Mouse (Mus musculus): Measurements from ENCODE around the gene Trpv2. TPM values are rescaled to one million over a fixed set of nuclear protein-coding genes. Genes with fewer than 3 reads are reported as not detected.

Trpv2 gene
- total and polyA plus RNA-seq, 2 experiments from 2014 or later = 31.0 to 55.4 TPM

DNA sequence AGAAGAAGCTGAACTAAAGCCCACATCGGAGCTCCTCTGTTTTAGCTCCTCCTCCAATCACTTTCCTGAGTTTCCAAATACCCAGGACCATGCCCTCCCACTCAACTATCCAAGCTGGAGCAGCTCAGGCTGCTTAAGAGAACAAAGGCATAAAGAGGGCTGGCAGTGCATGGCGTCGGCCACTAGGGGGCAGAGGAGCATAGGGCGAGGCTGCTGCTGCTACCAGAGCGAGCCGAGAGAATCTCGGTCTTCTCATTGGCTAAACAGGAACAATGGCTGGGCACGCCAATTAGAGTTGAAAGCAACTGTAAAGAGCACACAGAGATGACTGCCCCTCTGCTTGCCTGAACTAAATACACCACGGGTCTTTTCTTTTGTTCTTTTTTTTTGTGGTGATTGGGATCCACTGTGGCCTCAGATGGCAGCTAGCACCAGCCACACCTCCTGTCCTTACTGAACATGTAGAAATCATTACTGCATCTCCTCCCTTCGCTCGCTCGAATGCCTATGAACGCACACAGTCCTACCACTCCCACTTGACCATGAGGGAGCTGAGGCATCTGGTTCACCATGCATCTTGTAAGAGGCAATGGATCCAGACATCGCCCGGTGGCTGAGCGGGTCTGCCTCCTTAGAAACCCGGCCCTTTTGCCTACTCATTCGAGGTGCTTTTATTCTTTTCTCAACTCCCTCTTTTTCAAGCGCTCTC is 39.5 kb downstream of the Trpv2 start:
- H3K9ac ChIP-seq (replicated peaks; ENCODE audit: low read length, poor library complexity, severe bottlenecking) = peak overlapping the region; percentile 6
- DNase-seq (ENCODE audit: low spot score) (peak; percentile 99), ATAC-seq (ENCODE audit: low FRiP score) (peak; percentile 92)
- peak overlapping the region; percentile 44 for H3K4me2 ChIP-seq (ENCODE audit: low read depth, low read length, poor library complexity, severe bottlenecking)
- H3K27me3 ChIP-seq (ENCODE audit: insufficient read depth, low read length) = no peaks in the 10 kb centered on the region
- 5% methylated on average over 19 of the region's 19 CpGs for WGBS
- peak overlapping the region; percentile 84 for H3K27ac ChIP-seq (ENCODE audit: low read depth, low read length)
- peak; percentile 100 for TF ChIP-seq CTCF (IDR thresholded peaks at IDR 0.05)
- no peaks in the 10 kb centered on the region for H3K9me3 ChIP-seq (ENCODE audit: low read length)
- H3K4me1 ChIP-seq (ENCODE audit: insufficient read depth, low read length) = no peaks in the 10 kb centered on the region; the same call in 1 of the 2 replicates
- peak overlapping the region; percentile 23; the same call in 1 of the 2 replicates for H3K4me3 ChIP-seq (ENCODE audit: low read depth, low read length)
- peaks cover 6% of the 10 kb centered on the region for H3K36me3 ChIP-seq (ENCODE audit: insufficient read depth, low read length)

DNA sequence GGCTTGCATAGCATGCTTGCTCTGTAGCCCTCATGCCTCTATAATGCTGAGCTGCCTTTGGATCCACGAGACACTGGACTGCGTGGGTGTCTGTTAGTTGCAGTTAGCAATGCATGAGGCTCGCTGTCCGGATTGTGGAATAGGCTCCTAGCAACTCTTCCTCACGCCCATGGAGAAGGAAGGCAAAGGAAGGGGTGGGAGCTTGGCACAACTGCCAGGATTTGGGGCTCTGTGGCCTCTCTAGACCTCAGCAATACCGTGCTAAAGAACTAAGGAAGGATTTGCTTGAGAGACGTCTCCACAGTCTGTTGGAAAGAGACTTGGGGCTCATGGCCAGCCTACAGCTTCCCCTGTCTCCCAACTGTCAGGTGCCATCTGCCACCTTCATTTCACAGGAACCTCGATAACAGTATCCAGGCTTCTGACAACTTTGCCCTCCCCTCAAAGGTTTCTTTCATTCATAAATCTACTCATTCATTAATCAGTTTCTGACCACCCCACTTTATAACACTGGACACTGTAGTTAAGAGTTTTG is 40.7 kb downstream of the Trpv2 start:
- Histone ChIP-seq H3K27me3 (ENCODE audit: insufficient read depth, low read length) (no peaks in the 10 kb centered on the region), H3K27ac (ENCODE audit: low read depth, low read length) (peak overlapping the region; percentile 84), H3K9me3 (ENCODE audit: low read length) (no peaks in the 10 kb centered on the region), H3K4me2 (ENCODE audit: low read depth, low read length, poor library complexity, severe bottlenecking) (no peak overlapping the region), H3K36me3 (ENCODE audit: insufficient read depth, low read length) (0 out of 2 replicates have a peak, but pooled peaks cover 2% of the 10 kb centered on the region), H3K4me1 (ENCODE audit: insufficient read depth, low read length) (no peaks in the 10 kb centered on the region; the same call in 1 of the 2 replicates), H3K4me3 (ENCODE audit: low read depth, low read length) (no peak overlapping the region), H3K9ac (replicated peaks; ENCODE audit: low read length, poor library complexity, severe bottlenecking) (no peak overlapping the region)
- 63% methylated on average over 8 of the region's 8 CpGs for WGBS
- no peak for TF ChIP-seq CTCF (IDR thresholded peaks at IDR 0.05)
- DNase-seq (ENCODE audit: low spot score) (no peak), ATAC-seq (ENCODE audit: low FRiP score) (no peak)

DNA sequence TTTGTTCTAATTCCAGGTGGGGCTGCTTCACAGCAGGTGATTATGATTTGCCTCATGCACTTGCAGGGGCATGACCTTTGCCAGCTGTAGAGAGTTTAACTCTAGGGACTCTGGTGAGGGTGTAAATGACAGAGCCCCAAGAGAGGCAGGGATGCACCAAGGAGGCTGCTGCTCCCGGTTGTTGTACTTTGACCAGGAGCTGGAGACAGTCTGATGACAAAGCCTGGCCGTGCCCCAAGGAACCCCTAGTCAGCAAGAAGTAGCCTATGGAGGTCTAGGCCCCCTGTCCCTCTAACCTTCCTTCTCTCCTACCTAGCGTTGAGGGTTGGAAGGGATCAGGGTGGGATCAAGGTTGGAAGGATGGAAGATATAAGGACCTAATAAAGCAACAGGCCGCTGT is 41.2 kb downstream of the Trpv2 start:
- no peaks in the 10 kb centered on the region for H3K9me3 ChIP-seq (ENCODE audit: low read length)
- no peak for TF ChIP-seq CTCF (IDR thresholded peaks at IDR 0.05)
- no peak overlapping the region for H3K27ac ChIP-seq (ENCODE audit: low read depth, low read length)
- no peak overlapping the region for H3K4me3 ChIP-seq (ENCODE audit: low read depth, low read length)
- H3K4me2 ChIP-seq (ENCODE audit: low read depth, low read length, poor library complexity, severe bottlenecking) = no peak overlapping the region
- DNase-seq (ENCODE audit: low spot score) (no peak), ATAC-seq (ENCODE audit: low FRiP score) (no peak)
- WGBS = 91% methylated on average over 4 of the region's 4 CpGs
- H3K9ac ChIP-seq (replicated peaks; ENCODE audit: low read length, poor library complexity, severe bottlenecking) = no peak overlapping the region
- H3K4me1 ChIP-seq (ENCODE audit: insufficient read depth, low read length) = no peaks in the 10 kb centered on the region; the same call in 1 of the 2 replicates
- no peaks in the 10 kb centered on the region for H3K27me3 ChIP-seq (ENCODE audit: insufficient read depth, low read length)
- 0 out of 2 replicates have a peak, but pooled peaks cover 2% of the 10 kb centered on the region for H3K36me3 ChIP-seq (ENCODE audit: insufficient read depth, low read length)

DNA sequence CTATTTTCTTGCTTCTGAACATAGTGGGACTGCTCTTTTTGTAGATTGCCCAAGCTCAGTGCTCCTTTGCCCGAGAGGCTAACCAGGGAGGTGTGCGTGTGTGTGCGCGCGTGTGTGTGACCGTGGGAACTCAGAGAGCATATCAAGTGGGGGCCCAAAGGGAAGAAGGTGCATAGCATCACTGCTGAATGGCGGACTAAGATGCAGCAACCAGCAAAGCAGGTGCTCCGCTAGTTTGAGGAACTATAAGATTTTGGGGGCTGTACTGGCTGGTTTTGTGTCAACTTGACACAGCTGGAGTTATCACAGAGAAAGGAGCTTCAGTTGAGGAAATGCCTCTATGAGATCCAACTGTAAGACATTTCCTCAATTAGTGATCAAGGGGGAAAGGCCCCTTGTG is 46.8 kb downstream of the Trpv2 start:
- Histone ChIP-seq H3K27ac (ENCODE audit: low read depth, low read length) (no peak overlapping the region), H3K36me3 (ENCODE audit: insufficient read depth, low read length) (0 out of 2 replicates have a peak, but pooled peaks cover 2% of the 10 kb centered on the region), H3K4me3 (ENCODE audit: low read depth, low read length) (no peak overlapping the region), H3K9me3 (ENCODE audit: low read length) (no peaks in the 10 kb centered on the region), H3K4me1 (ENCODE audit: insufficient read depth, low read length) (no peaks in the 10 kb centered on the region), H3K27me3 (ENCODE audit: insufficient read depth, low read length) (no peaks in the 10 kb centered on the region), H3K9ac (replicated peaks; ENCODE audit: low read length, poor library complexity, severe bottlenecking) (no peak overlapping the region), H3K4me2 (ENCODE audit: low read depth, low read length, poor library complexity, severe bottlenecking) (no peak overlapping the region)
- no peak for ATAC-seq (ENCODE audit: low FRiP score)
- no peak for TF ChIP-seq CTCF (IDR thresholded peaks at IDR 0.05)
- no peak for DNase-seq (ENCODE audit: low spot score)
- 94% methylated on average over 8 of the region's 8 CpGs for WGBS

DNA sequence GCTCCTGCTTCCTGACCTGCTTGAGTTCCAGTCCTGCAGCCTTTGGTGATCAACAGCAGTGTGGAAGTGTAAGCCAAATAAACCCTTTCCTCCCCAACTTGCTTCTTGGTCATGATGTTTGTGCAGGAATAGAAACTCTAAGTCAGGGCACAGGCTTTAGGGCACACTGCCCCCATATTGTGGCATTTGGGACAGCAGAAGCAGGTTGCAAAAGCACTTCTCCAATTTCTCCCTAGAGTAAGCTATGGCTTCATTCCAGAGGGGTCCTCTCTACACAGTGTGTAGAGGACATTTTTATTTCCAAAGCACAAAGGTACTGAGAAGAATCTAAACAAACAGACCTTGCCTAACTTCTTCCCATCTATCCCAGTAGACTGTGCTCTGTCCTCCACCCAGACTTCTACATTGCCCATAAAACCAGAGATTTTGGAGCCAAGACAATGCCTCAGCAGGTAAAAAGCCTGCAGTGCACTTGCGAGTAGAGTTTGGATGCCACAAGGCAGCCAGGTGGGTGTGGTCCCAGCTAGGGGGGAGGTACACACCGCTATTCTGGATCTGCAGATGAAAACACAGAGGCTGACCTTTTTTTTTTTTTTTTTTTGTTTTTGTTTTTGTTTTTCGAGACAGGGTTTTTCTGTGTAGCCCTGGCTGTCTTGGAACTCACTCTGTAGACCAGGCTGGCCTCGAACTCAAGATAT is 47.4 kb downstream of the Trpv2 start:
- TF ChIP-seq CTCF (IDR thresholded peaks at IDR 0.05) = no peak
- 0 out of 2 replicates have a peak, but pooled peaks cover 2% of the 10 kb centered on the region for H3K36me3 ChIP-seq (ENCODE audit: insufficient read depth, low read length)
- no peak overlapping the region for H3K4me3 ChIP-seq (ENCODE audit: low read depth, low read length)
- ATAC-seq (ENCODE audit: low FRiP score) (no peak), DNase-seq (ENCODE audit: low spot score) (no peak)
- H3K9ac ChIP-seq (replicated peaks; ENCODE audit: low read length, poor library complexity, severe bottlenecking) = no peak overlapping the region
- H3K27me3 ChIP-seq (ENCODE audit: insufficient read depth, low read length) = no peaks in the 10 kb centered on the region
- no peak overlapping the region for H3K4me2 ChIP-seq (ENCODE audit: low read depth, low read length, poor library complexity, severe bottlenecking)
- no peaks in the 10 kb centered on the region for H3K4me1 ChIP-seq (ENCODE audit: insufficient read depth, low read length)
- WGBS = 82% methylated on average over 4 of the region's 4 CpGs
- H3K9me3 ChIP-seq (ENCODE audit: low read length) = no peaks in the 10 kb centered on the region
- H3K27ac ChIP-seq (ENCODE audit: low read depth, low read length) = no peak overlapping the region

- Histone ChIP-seq H3K4me1 (ENCODE audit: insufficient read depth, low read length) (no peaks in the 10 kb centered on the region), H3K9me3 (ENCODE audit: low read length) (no peaks in the 10 kb centered on the region), H3K4me3 (ENCODE audit: low read depth, low read length) (no peak overlapping the region), H3K27ac (ENCODE audit: low read depth, low read length) (no peak overlapping the region), H3K36me3 (ENCODE audit: insufficient read depth, low read length) (0 out of 2 replicates have a peak, but pooled peaks cover 2% of the 10 kb centered on the region), H3K4me2 (ENCODE audit: low read depth, low read length, poor library complexity, severe bottlenecking) (no peak overlapping the region), H3K9ac (replicated peaks; ENCODE audit: low read length, poor library complexity, severe bottlenecking) (no peak overlapping the region), H3K27me3 (ENCODE audit: insufficient read depth, low read length) (no peaks in the 10 kb centered on the region)
- TF ChIP-seq CTCF (IDR thresholded peaks at IDR 0.05) = no peak
- DNase-seq (ENCODE audit: low spot score) (no peak), ATAC-seq (ENCODE audit: low FRiP score) (no peak)
- WGBS = 27% methylated on average over 4 of the region's 4 CpGs
These were observed 48.6 kb downstream of the Trpv2 start for GRCm38 (mm10) chr11:62622850-62623249.
